Mouse (Mus musculus): Measurements from ENCODE around the gene Hist1h3i. TPM values are rescaled to one million over a fixed set of nuclear protein-coding genes. Genes with fewer than 3 reads are reported as not detected.
"Not testable (repeated sequence)": the region's sequence is repeated elsewhere in the genome, so short reads cannot be mapped to it uniquely, and the experiment has no call there.

Gene Hist1h3i
- polyA plus RNA-seq, 1 experiment from 2014 or later: 14.5 TPM

DNA sequence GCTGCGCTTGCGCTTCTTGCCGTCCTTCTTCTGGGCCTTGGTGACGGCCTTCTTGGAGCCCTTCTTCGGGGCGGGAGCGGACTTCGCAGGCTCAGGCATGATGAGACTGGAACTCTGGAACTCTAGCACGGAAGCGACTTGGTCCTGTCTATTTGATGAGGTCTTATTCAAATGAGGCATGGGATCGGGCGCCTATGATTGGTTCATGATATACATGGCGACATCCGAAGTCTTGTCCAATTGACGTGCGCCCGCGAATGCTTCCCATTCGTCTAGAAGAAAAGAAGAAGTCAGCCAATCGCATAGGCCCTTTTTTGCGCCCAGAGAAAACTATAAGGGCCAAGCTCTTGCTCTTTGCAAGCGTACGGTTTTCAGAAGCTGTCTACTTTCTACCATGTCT lies 26.9 kb upstream of the Hist1h3i start, which contains the start of the genes Hist1h2bq and Hist1h2ao:
Gene Hist1h2bq, minus strand, starts transcription at position 125 of the 400 bp plus-strand sequence.
Gene Hist1h2ao, plus strand, starts transcription at position 393 of the 400 bp plus-strand sequence.
- not testable (repeated sequence) for H3K27ac ChIP-seq (ENCODE audit: low read length); H3K4me1 ChIP-seq (ENCODE audit: insufficient read depth, low read depth, low read length); H3K36me3 ChIP-seq (ENCODE audit: insufficient read depth, low read length); H3K4me3 ChIP-seq (ENCODE audit: low read depth, low read length); H3K9ac ChIP-seq (replicated peaks; ENCODE audit: low read depth); DNase-seq (ENCODE audit: low spot score); H3K4me2 ChIP-seq (replicated peaks; ENCODE audit: low read depth, low read length); H3K9me3 ChIP-seq (ENCODE audit: low read length); H3K27me3 ChIP-seq (replicated peaks; ENCODE audit: insufficient read depth, low read length)
- no CpG with 5 or more reads among the region's 23 CpGs for WGBS
- ATAC-seq: peak; percentile 96

GRCm38 (mm10) chr13:21803058-21803457 lies 19.9 kb upstream of the Hist1h3i start:
- H3K9ac ChIP-seq (replicated peaks; ENCODE audit: low read depth); H3K27ac ChIP-seq (ENCODE audit: low read length); H3K4me1 ChIP-seq (ENCODE audit: insufficient read depth, low read depth, low read length); H3K4me3 ChIP-seq (ENCODE audit: low read depth, low read length); H3K36me3 ChIP-seq (ENCODE audit: insufficient read depth, low read length); H3K9me3 ChIP-seq (ENCODE audit: low read length); H3K4me2 ChIP-seq (replicated peaks; ENCODE audit: low read depth, low read length); H3K27me3 ChIP-seq (replicated peaks; ENCODE audit: insufficient read depth, low read length); DNase-seq (ENCODE audit: low spot score): not testable (repeated sequence)
- no CpG with 5 or more reads among the region's 4 CpGs for WGBS
- ATAC-seq: peak; percentile 85

DNA sequence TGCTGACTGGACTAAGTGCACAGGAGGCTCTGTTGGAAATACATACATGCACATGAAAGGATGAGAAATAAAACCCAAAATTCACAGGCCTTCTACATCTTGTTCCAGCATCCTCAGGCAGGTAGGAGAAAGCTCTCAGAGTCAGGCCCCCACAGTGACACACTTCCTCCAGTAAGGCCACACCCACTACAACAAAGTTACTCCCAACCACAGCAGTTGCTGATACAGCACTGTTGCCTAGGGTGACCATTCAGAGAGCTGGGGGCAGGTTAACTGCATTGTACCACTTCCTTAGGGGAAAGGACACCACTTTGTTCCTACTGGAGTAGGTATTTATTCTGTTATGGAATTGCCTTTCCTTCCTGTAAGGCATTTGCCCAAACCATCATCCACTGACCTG lies 14.0 kb upstream of the Hist1h3i start:
- H3K4me2 ChIP-seq (replicated peaks; ENCODE audit: low read depth, low read length); H3K9ac ChIP-seq (replicated peaks; ENCODE audit: low read depth); H3K36me3 ChIP-seq (ENCODE audit: insufficient read depth, low read length); H3K27me3 ChIP-seq (replicated peaks; ENCODE audit: insufficient read depth, low read length); DNase-seq (ENCODE audit: low spot score); H3K9me3 ChIP-seq (ENCODE audit: low read length); ATAC-seq; H3K27ac ChIP-seq (ENCODE audit: low read length); H3K4me1 ChIP-seq (ENCODE audit: insufficient read depth, low read depth, low read length); H3K4me3 ChIP-seq (ENCODE audit: low read depth, low read length): not testable (repeated sequence)

DNA sequence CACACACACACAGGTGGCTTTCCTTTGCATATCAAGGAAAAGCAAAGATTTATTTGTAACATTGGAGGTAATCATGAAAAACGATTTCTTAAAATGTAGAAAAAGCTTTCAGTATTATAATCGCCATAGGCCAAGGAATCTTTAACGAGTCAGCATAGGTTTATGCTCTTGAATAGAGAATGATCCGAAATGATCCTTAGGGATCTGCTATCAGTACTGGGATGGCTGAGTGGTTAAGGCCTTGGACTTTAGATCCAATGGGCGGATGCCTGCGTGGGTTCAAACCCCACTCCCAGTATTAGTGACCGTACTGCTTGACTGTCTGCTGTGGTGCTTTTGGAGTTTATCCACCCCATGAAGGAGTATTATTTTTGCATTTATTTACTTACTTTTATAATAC lies 12.4 kb upstream of the Hist1h3i start:
- H3K27me3 ChIP-seq (replicated peaks; ENCODE audit: insufficient read depth, low read length): no peaks in the 10 kb centered on the region
- no peaks in the 10 kb centered on the region for H3K36me3 ChIP-seq (ENCODE audit: insufficient read depth, low read length)
- H3K4me2 ChIP-seq (replicated peaks; ENCODE audit: low read depth, low read length): no peak overlapping the region
- no peak overlapping the region for H3K4me3 ChIP-seq (ENCODE audit: low read depth, low read length)
- ATAC-seq (no peak), DNase-seq (ENCODE audit: low spot score) (no peak)
- no peak for TF ChIP-seq CTCF (IDR thresholded peaks at IDR 0.05)
- no peak for TF ChIP-seq EP300 (IDR thresholded peaks at IDR 0.05)
- no peak overlapping the region for H3K27ac ChIP-seq (ENCODE audit: low read length)
- H3K4me1 ChIP-seq (ENCODE audit: insufficient read depth, low read depth, low read length): no peaks in the 10 kb centered on the region
- no peak overlapping the region for H3K9ac ChIP-seq (replicated peaks; ENCODE audit: low read depth)
- 91% methylated on average over 7 of the region's 7 CpGs for WGBS
- no peaks in the 10 kb centered on the region for H3K9me3 ChIP-seq (ENCODE audit: low read length)

DNA sequence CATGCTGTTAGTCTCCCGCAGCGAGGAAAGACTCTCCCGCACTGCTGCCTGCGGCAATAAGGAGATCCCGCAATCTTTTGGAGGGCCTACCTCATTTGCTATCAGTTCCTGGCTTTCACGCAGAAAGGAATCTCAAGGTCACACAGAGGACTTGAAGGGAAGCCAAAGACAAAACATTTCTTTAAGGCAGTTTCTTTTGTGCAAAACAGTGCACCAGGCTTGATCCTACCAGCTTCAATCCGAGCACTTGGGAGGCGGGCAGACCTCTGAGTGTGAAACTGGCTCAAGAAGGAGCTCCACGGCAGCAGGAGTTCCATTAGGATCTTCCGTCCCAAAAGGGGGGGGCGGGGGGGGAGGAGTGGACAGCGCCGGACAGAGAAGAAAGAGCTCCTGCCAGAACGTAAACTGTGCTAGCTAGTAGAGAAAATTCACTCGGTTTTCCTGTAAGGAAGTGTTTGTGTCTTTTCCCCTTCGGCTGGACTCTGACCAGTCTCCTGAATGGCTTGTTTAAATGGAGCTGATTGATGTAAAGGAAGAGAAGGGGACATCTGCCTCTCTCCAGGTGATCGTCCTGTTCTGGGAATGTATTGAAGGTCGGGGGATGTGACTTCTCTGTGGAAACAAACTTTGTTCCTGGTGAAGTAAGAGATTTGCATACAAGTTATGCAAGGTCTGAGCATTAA lies 7.6 kb upstream of the Hist1h3i start:
- no peaks in the 10 kb centered on the region for H3K36me3 ChIP-seq (ENCODE audit: insufficient read depth, low read length)
- peak overlapping the region; percentile 19 for H3K4me3 ChIP-seq (ENCODE audit: low read depth, low read length)
- no peak overlapping the region for H3K27ac ChIP-seq (ENCODE audit: low read length)
- no peaks in the 10 kb centered on the region for H3K4me1 ChIP-seq (ENCODE audit: insufficient read depth, low read depth, low read length)
- peak overlapping the region; percentile 52 for H3K4me2 ChIP-seq (replicated peaks; ENCODE audit: low read depth, low read length)
- no peak for TF ChIP-seq EP300 (IDR thresholded peaks at IDR 0.05)
- no peak for TF ChIP-seq CTCF (IDR thresholded peaks at IDR 0.05)
- ATAC-seq (no peak), DNase-seq (ENCODE audit: low spot score) (peak; percentile 15)
- 9% methylated on average over 17 of the region's 18 CpGs for WGBS
- H3K9ac ChIP-seq (replicated peaks; ENCODE audit: low read depth): no peak overlapping the region
- no peaks in the 10 kb centered on the region for H3K9me3 ChIP-seq (ENCODE audit: low read length)
- no peaks in the 10 kb centered on the region for H3K27me3 ChIP-seq (replicated peaks; ENCODE audit: insufficient read depth, low read length)

- no peak overlapping the region for H3K4me2 ChIP-seq (replicated peaks; ENCODE audit: low read depth, low read length)
- H3K27me3 ChIP-seq (replicated peaks; ENCODE audit: insufficient read depth, low read length): no peaks in the 10 kb centered on the region
- H3K27ac ChIP-seq (ENCODE audit: low read length): no peak overlapping the region
- no peaks in the 10 kb centered on the region for H3K4me1 ChIP-seq (ENCODE audit: insufficient read depth, low read depth, low read length)
- H3K9ac ChIP-seq (replicated peaks; ENCODE audit: low read depth): no peak overlapping the region
- ATAC-seq: no peak
- DNase-seq (ENCODE audit: low spot score): peak; percentile 3
- 45% methylated on average over 6 of the region's 6 CpGs for WGBS
- no peaks in the 10 kb centered on the region for H3K9me3 ChIP-seq (ENCODE audit: low read length)
- TF ChIP-seq EP300 (IDR thresholded peaks at IDR 0.05): no peak
- no peak for TF ChIP-seq CTCF (IDR thresholded peaks at IDR 0.05)
- H3K36me3 ChIP-seq (ENCODE audit: insufficient read depth, low read length): no peaks in the 10 kb centered on the region
- H3K4me3 ChIP-seq (ENCODE audit: low read depth, low read length): no peak overlapping the region
These were observed 6.8 kb upstream of the Hist1h3i start for GRCm38 (mm10) chr13:21789925-21790324.
